Mouse (Mus musculus) gastrocnemius, postnatal 36 days (tissue): ENCODE measurements around the gene Bmp8b. TPM values are rescaled to one million over a fixed set of nuclear protein-coding genes. Genes with fewer than 3 reads are reported as not detected.
"Not testable (repeated sequence)": the region's sequence is repeated elsewhere in the genome, so short reads cannot be mapped to it uniquely, and the experiment has no call there.

ENCODE experiments used
- DNase-seq, 2 experiments: peaks; one replicate each; pipeline ENCODE4 v3.0.0; 2022
- intact Hi-C: fragments of 180-260 bp; cut with DNase I; formaldehyde crosslinking; loops from one replicate; pipeline ENCODE4 v1.15.1; 2025
- long read RNA-seq, 2 experiments: library from polyadenylated mRNA; stranded (forward); transcript quantifications; one replicate each; pipeline ENCODE4 v2.0.0; 2021
- total RNA-seq, 2 experiments: library from RNA; stranded (reverse); gene quantifications; 2 replicates each; pipeline ENCODE4 v1.2.3; 2021

Gene Bmp8b
- total RNA-seq = not detected
- long read RNA-seq, experiment 1 = 0 reads
- long read RNA-seq, experiment 2 = 0 reads

DNA sequence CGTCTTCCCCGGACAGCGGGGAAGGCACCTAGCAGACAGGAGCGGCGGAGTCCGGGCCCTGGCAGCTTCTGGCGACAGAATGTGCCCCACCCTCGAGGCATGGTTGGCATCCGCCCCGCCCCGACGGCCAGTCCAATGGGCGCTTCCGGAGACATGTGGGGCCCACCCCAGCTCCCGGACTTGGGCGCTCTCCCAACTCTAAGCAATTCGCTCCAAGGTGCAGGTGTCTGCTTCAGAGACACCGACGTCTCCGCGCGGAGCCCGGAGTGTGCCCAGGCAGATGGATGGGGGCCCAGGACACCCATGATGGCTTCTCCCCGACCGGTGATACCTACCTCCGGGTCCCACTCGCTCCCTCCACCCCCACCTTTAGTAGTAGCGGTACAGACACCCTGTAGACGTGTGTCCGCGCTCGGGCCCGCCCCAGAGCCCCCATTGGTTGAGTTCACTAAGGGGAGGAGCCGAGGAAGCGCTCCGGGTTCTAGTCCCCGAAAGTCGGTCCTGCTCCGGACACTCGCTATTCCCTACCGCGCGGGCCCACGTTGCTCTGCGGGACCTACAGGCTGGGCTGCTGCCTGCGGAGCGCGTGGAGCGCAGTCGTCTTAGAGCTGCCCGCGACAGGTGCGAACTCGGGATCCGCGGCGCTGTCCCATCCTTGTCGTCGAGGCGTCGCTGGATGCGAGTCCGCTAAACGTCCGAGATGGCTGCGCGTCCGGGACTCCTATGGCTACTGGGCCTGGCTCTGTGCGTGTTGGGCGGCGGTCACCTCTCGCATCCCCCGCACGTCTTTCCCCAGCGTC is at the start of gene Bmp8b:
TSS of gene Bmp8b (plus strand) at position 515 of the 800 bp plus-strand sequence.
- DNase-seq = no peak
- intact Hi-C loops = no loop called here

DNA sequence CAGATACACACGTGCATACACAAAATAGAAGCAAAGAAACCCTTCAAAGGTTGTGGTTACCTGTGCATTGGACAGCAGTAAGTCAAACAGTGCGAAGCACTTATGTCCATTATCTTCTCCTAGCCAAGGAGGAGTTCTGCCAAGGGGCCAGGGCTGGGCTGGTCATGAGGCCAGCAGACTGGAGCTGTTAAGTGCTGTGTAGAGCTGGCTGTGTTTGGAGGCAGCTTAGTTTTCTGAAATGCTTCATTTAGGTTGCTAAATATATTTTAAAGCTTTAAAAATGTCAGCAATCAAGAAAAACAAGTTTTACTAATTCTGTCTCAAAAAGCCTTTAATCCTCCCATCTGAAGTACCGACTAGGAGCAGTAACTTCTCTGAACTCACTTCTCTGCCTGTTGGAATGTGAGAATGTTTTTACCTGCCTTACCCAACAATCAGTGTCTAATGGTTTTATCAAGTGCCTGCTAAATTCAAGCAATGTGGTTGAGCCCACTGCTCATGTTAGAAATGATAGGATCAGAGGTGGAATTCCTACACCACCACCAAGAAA is 48.3 kb upstream of the Bmp8b start:
- DNase-seq = no peak
- intact Hi-C loops = no loop called here

DNA sequence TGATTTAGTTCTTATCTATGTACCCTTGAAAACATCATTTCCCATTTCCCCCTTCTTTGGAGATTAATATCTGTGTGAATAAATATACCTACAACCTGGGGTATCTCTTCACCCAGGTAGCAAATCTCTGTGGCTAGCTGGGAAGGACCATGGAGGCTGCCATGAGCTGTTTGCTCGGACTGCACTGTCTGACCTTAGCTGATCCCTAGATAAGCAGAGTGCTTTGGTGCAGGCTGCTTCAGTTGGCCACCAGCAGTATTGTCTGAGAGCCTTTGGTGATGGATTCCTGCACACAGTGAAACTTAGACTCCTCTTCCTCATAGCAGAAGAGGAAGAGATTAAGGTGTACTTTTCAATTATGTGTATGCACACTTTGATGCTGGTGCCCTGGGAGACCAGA is 47.0 kb upstream of the Bmp8b start:
- no peak for DNase-seq
- intact Hi-C loops = no loop called here

DNA sequence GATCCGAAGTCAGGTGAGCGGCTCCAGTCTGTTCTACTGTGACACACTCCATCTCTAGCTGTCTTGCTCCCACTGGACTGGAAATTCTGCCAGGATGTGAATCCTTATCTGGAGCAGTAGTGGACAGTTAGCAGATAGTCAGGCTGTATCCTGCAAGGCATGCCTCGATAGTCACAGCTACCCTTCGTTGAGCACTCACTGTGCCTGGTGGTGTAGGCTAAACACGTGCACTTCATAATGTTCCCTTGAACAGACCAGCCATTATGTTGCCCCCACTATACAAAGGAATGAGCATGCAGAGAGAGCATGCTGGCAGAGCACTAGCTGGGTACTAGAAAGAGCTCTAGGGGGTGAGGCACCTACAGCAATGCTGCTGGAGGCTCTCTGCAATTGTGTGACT is 43.2 kb upstream of the Bmp8b start:
- DNase-seq = no peak
- intact Hi-C loops = no loop called here

DNA sequence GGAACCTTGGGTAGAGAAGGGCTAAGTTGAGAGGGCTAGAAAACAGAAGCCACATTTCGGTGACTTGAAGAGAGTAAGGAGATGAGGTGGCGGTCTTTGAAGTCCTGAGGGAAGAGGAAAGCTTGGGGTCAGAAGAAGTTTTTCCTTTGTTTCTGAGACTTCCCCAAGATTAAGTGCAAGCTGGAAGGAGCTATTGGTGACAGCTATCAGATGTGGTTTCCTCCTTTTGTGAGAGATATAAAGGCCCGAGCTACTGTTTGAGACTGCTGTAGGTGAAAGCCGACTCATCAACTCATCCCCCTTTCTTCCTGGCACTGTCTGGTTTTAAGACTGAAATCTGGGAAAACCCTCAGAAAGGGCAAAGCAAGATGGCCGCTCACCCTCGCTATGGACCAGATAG is 36.3 kb upstream of the Bmp8b start:
- intact Hi-C loops = no loop called here
- DNase-seq = no peak

DNA sequence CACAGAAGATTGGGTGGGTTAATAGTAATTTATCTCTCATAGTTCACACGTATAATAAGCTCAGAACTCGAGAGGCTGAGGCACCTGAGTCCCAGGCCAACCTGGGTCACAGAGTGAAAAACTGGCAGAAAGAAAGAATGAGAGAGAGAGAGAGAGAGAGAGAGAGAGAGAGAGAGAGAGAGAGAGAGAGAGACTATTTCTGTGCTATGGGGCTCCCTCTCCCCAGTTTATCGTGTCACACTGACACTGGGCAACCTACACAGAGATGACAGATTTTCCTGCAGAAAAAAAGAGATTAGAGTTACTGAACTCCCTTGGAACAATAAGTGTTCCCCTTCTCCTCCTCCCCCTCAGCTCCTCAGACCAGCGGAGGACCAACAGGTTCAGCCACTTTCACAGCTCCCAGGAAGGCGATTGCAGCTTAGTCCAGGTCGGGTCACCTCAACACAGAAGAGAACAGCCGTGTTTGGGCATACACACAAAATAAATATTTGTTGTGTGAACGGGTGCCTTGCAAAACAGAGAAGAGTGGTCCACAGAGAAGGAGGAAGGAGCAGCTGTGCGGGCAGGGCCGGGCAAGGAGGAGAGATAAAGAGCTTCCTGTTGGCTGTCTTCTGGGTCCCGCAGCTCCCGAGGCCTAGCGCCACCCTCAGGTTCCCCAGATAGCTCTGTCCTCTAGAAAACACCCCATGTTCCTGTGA is 33.5 kb upstream of the Bmp8b start:
- no peak for DNase-seq
- intact Hi-C loops = no loop called here

DNA sequence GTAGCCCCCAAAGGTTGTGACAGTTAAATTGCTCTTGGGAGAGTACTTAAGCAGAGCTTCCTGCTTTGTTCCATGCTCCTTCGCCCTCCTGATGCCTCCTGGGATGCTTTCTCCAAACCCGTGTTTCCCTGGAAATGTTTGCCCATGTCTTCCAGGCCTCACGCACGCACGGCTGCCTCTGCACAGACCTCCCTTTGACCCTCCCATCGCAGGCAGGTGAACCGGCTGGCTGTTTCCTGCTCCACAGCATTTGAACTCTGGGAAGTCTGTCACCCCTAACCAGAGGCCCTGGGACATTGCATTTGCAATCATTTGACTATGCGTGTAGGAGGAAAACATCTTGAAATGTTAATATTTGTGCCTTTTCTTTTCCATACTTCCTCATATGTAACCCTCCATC is 28.0 kb upstream of the Bmp8b start:
- no peak for DNase-seq

DNA sequence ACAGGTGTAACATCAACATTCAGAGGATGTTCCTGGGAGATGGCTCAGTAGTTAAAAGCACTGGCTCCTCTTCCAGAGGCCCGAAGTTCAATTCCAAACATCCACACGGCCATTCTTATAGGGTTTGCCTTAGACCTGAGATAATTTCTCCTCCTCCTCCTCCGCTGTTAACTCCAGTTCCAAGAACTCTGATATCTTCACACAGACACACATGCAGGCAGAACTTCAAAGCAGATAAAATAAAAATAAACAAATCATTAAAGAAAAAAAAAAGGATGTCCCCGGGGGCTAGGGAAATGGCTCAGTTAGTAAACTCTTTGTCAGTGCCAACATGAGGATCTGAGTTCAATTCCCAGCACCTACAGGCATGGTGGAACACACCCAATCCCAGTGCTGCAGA is 26.7 kb upstream of the Bmp8b start:
- no peak for DNase-seq

More for the DNA sequence above, 28.0 kb upstream of the Bmp8b start:
- intact Hi-C loops = no loop called here

DNA sequence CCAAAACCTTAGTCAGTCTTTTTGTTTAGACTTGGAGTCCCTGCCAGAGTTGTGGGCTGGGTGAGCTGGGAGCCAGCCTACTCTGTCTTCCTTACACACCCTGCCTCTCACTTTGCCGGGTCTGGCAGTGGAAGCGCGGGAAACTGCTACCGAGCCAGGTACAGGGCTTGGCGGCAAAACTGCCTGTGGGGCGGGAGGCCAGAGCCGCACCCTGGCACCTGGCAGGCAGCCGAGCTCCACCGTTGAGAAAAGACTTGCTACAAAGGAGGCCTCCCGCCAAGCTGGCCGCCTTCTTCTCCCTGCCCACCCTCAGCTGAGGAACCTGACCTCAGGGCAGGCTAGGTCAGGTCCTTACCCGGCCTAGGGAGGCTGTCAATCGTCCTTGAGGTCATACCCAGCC is 24.2 kb upstream of the Bmp8b start:
- intact Hi-C loops = loop anchor here (5.0 kb wide), 2 partner anchors 133 to 183 kb away; no protein-coding TSS in a partner anchor

More for the DNA sequence above, 26.7 kb upstream of the Bmp8b start:
- intact Hi-C loops = no loop called here

DNA sequence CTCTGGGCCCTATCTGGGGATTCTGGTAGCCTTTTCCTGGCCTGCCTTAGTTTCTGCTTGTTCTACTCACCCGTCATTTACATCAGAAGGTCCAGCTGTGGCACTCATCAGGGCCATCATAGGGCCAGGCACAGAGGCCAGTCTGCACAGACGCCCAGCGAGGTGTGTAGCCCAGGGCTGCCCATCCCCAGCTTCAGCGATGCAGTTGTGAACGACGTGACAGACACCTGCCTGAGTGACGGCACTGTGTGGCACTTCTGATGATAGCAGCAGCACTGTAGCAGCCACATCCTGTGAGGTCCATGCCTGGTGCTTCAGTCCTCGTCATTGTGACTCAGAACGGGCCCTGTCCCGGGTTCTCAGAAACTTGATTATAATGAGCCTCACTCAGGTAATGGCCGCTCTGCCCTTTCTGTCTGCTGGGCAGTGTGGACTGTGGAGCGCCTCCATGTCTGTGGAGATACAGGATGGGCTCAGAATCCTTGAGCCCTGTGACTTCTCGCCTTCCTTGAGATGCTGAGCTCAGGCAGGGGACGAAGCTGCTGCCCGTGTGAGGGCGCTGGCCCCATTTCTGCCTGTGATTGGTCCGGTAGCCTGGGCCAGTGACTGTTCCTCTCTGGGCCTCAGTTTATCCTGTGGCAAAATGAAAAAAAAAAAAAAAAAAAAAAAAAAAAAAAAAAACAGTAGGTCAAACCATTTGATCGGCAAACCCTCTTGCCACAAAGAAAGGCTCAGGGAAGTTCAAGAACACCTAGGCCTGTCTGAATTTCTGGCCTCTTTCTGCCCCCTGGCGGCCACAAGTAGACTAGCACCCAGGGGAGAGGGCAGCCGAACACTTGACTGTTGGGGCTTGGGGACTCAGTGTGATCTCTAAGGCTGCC is 22.4 kb upstream of the Bmp8b start:
- intact Hi-C loops = loop anchor here (1.0 to 5.0 kb wide), 3 partner anchors 87 to 185 kb away; partner anchors contain the start of gene Mycl
- peak in 1 of 2 experiments; percentile 49 for DNase-seq

More for the DNA sequence above, 24.2 kb upstream of the Bmp8b start:
- no peak for DNase-seq

DNA sequence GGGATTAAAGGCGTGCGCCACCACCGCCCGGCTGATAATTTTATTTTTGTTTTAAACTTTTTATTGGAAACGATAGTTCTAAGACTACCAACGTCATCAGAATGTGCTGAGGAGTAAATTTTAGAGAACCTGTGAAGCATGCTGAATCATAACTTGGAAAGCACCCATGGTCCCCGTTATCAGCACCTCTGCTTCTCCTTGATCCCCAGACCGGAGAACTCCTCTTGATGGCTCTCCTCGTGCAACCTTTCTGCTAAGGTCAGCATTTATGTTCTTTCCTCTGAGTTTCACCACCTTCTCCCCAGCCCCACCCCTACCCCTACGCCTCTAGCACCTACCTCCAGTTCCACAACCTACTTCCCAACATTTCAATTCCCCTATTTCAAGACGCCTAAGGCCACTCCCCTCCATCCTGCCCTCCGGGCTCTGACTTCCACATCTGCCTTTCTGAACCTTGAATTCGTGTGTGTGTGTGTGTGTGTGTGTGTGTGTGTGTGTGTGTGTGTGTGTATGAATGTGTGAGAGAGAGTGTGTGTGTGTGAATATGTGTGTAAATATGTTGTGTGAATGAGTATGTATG is 21.6 kb upstream of the Bmp8b start:
- intact Hi-C loops = loop anchor here (1.0 to 5.0 kb wide), 3 partner anchors 88 to 186 kb away; partner anchors contain the start of gene Mycl
- DNase-seq = no peak

DNA sequence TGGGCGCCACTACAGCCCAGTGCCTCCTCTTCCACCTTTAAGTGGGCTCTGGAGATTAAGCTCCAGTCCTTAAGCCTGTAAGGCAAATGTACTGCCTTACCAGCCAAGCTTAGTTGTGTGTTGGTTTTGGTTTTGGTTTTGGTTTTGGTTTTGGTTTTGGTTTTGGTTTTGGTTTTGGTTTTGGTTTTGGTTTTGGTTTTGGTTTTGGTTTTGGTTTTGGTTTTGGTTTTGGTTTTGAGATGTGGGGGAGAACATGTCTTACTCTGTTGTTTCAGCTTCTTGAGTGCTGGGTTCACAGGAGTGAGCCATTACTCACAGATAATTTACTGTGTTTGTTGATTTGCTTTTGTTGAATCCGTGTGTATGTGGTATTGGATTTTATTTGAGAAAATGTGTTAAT is 19.7 kb upstream of the Bmp8b start:
- intact Hi-C loops = no loop called here

DNA sequence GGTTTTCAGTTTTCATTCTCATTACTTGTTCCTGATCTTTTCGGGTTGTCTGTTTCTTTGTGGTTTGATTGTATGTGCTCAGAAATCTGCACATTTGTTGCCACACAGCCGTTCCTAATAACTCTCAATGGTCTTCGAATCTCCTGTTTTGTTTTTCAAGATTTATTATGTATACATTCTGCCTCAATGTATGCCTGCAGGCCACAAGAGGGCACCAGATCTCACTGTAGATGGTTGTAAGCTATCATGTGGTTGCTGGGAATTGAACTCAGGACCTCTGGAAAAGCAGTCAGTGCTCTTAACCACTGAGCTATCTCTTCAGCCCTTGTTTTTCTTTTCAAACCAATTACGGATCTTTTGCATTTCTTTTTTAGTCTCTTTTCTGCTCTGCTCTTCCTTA is 18.6 kb upstream of the Bmp8b start:
- no peak for DNase-seq
- intact Hi-C loops = no loop called here

More for the DNA sequence above, 19.7 kb upstream of the Bmp8b start:
- DNase-seq = no peak

DNA sequence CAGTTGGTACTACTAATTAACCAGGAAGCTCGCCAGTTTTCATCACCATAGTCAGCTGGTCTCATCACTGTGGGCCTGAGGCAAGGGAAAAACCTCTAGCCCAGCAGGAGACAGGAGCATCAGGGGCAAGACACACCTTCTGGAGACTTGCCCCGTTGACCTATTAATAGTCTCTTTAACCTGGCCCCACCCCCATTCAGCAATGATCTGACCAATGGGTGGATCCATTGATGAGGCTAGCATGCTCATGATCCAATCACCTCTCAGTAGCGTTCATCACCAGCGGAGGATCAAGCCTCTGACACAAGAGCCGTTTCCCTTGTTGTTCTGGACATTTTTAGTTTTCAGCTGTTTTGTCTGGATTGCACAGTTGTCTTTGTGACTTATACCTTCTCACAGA is 12.3 kb upstream of the Bmp8b start:
- no peak for DNase-seq
- intact Hi-C loops = no loop called here

DNA sequence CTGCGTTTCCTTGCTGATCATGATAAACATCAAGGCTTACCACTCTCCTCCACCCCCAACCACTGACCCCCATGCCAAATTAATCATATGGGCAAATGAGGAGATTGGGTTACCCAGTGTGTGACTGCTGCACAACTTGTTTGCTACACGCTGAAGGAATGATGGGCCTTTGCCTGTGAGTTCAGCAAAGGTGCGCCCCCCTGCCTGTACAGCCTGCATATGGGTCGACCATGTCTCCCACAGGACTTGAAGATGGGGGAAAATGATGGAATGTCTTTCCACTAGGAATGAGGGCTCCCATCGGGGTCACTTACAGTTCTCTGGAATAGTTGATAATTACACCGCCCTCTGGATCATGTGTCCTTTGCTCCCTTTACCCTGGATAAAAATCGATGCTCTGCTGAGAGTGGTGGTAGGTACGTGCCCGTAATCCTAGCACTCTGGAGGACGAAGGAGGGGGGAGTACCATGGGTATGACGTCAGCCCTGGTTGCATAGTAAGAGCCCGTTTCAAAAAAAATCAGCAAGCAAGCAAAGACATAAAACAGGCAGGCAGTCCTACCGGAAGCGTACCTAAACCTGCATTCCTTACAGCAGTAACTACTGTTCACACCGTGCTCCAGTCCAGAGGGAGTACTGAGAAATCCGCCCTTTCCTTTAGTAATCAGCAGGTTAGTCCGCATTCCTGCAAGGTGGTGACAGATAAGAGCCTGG is 11.7 kb upstream of the Bmp8b start:
- intact Hi-C loops = no loop called here
- no peak for DNase-seq

DNA sequence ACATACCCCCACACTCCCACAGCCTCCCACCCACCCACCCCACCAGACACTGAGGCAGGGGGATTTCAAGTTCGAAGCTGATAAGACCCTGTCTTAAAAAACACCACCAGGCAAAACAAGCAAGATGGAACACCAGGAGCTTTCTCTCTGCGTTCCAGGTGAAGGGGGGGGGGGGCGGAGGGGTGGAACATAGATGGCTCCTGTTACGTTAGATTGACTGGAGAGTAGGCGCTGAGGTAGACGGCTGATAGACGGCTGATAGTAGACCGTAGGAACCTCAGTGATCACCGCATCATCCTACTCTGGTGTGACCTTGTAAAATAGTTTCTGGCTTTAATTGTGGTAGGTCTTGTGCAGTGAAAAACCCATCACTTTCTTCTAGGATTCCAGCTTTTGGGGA is 11.1 kb upstream of the Bmp8b start:
- no peak for DNase-seq
- intact Hi-C loops = no loop called here

DNA sequence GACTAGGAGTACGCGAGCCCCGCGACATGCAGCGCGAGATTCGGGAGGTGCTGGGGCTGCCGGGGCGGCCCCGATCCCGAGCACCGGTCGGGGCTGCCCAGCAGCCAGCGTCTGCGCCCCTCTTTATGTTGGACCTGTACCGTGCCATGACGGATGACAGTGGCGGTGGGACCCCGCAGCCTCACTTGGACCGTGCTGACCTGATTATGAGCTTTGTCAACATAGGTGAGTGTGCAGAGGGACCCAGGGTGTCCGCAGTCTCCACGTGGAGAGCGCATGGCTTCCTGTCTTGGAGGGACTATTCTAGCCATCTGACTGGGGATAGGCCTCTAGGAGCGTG is 456 bp downstream of the Bmp8b start:
- DNase-seq = no peak
- intact Hi-C loops = no loop called here

DNA sequence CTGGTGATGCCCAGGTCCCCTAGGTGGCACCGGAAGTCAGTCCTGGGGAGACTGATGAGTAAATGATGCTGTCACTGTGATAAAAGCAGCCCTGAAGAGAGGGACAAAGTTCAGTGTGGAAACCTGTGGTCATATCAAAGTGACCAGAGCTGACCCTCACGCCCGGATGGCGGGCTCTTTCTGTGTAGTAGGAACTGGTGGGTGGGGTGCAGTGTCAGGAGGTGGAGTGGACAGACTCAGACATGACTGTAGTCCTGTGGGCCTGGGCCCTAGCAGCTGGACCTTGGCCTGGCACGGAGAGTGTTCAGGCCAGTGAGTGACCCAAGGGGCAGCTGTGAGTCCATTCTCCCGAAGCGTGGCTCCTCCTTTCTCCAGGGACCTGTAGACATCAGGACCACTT is 964 bp downstream of the Bmp8b start:
- DNase-seq, intact Hi-C loops: not testable (repeated sequence)

DNA sequence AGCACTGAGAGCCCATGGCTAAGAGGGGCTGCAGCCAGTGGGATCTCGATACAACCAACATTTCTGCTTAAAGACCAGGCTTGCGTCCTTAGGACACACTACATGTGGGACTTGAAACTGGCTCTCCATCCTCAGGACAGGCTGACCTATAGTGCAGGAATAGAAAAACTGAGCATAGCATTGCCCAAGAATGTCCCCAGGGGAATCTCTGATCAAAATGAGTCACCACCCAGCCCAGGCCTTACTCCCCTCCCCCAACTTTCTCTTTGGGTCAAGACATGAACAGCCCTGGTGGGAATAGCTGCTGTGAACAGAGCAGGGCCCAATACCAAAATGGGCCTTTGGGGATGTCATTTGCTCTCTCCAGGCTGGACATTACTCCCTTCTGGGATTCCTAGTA is 1.9 kb downstream of the Bmp8b start:
- intact Hi-C loops = no loop called here

DNA sequence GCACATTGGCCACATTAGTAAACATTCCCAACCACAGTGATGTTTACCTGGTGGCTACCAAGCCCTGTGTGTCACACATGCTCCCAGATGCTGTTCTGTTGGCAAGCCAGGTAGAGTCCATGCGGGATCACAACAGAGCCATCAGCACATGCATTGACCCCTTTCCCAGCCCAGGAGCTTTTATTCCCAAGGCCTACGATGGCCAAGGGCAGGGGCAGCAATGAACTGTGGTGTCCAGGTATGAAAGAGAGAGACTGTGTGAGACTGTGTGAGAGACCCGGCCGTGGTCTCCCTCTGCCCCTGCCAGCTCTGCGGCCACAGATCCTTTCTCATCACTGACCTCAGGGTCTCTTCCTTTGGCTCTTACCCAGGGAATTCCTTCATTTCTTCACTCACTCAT is 3.1 kb downstream of the Bmp8b start:
- DNase-seq = no peak
- intact Hi-C loops = no loop called here

More for the DNA sequence above, 1.9 kb downstream of the Bmp8b start:
- no peak for DNase-seq
